Mouse (Mus musculus): Measurements from ENCODE around the gene Rptor.

Rptor gene

DNA sequence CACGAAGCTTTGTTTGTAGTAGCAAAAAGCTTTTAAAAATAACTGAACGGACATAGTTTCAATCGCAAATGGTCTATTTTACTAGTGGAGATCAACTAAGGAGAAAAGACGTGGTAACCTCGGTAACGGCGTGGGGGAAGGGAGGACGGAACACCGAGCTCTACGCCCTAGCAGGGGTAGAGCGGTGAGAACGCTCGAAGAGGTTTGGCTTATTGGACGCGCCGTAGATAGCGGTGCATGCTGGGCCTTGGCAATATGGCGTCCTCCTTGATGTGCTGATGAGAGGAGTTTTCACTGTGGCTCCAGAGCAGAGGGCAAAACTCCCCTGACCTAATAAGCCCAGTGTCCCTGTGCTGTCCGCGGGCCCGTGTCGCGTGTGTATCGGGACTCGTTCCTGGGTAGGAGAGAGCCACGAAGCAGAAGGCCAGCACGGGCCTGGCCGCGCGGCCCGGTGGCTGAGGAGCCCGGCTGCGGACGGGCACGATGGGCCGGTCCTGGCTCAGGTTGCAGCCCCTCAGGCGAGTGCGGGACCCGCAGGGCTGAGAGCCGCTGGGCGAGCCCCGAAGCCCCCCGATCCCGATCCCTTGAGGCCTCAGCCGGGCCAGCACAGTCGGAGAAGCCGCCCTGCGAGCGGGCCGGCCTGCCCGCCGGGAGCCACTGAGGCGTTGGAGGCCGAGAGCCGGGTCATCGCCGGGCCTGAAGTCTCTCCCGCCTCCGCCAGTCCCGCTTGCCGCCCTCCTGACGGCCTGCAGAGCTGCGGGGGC is at the start of gene Rptor:
Gene Rptor (plus strand): TSS at position 143 of the 764 bp plus-strand sequence.
- DNase-seq (ENCODE audit: low spot score in 2 of 2), result peak; percentile 95 to 98

DNA sequence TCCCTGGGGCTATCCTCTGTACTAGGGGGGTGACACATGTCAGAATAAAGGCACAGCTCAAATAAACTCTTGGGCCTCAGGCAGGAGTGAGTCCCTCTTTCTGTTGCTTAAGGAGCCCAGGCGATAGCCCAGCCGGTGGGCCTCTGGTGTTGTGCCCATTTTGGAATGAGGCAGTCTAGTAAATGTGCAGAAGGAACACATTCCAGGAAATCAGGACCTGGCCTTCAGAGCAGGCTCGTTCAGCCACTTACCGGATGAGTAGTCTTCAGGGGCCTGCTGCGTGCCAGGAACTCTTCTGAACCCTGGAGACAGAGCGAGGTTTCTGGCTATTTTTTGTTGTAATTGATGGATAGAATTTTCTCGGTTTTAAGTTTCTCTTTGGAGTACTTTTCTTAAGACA is 48.0 kb upstream of the Rptor start:
- DNase-seq (ENCODE audit: low spot score in 2 of 2), result no peak

DNA sequence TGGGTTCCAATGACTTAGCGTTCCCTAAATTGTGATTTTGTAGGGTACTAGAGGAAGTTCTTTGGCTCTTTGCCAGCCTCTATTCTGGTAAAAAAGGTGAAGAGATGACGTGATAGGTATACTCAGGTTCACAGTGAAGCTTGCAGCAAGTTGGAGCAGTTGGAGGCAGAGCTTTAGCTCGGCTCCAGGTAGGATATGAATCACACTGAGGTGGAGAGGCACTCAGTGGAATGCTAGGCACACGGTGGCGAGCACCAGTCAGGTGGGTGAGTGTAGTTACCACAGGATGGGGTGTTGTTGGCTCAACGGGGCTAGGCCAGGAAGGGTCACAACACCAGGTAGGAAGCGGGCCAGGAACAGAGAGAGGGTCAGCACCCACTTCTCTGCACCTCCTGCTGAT is 47.5 kb upstream of the Rptor start:
- DNase-seq (ENCODE audit: low spot score in 2 of 2), result no peak

DNA sequence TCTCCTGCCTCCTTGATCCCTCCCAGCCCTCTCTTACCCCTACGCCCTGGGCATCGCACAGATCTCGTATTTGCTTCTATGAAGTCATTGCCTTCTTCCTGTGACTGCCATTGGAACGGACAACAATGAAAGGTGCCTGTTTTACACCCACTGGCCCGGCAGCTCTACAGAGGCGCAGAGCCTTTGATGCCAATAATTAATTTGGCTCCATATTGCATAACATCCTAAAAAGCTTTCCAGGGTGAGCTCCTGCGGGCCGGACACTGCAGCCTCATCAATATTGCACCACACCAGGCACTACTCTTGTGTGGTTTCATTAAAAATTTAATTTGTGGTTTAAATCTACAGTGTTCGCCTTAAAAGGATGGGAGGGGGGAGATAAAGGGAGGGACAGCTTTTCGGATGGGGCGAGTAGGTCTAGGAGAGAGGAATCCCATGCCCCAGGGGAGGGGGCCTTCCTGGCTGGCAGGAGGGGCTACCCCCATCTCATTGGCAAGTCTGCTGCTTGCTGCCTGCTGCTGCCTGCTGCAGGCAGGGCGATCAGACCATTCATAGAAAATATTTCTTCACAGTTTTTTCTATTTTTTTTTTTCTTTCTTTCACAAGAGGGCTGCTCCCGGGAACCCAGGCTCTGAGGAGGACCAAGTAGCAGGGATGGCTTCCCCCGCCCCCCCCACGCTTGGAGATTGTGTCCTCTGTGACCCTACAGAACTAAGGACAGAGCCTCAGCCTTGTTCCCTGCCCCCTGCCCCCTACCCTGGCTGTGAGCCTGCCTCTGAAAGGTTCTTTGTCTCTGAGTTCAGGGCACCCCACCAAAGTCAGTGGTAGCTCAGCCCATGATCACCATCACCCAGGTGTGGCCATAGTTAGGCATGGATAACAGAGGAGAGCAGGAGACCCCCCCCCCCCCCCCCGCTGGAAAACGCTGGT is 44.5 kb upstream of the Rptor start:
- no peak for DNase-seq (ENCODE audit: low spot score in 2 of 2)

DNA sequence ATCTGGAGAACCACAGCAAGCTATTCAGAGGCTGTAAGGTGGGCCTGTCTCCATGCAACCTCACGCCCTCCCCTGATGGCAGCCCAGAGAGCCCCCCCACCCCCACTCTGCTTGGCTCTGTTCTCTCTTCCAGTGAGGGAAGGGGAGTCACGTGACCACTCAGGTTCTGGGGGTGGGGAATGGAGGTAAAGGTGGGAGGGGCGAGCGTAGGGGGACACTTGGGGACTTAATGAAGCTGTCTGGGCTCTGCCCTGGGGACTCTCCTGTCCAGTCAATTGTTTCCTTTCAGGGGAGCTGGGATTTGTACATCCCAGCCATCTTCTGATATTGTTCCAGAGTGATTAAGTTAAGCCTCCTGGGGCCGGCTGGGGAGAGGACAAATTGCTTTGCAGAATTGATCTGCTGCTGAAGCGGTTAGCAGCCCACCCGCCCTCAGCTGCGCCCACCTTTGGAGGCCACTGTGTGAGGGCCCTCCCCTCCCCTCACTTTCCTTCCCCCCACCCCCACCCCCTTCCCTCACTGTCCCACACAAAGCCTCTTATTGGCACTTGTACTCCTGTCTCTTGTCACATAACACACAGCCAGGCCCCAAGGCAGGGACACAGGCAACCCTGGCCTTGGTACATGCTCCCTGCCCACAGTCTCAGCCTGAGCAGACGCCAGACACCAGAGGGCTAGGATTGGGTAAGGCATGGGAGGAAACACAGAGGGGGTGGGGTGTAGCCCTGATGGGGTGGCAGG is 43.7 kb upstream of the Rptor start:
- DNase-seq (ENCODE audit: low spot score in 2 of 2), result no peak

DNA sequence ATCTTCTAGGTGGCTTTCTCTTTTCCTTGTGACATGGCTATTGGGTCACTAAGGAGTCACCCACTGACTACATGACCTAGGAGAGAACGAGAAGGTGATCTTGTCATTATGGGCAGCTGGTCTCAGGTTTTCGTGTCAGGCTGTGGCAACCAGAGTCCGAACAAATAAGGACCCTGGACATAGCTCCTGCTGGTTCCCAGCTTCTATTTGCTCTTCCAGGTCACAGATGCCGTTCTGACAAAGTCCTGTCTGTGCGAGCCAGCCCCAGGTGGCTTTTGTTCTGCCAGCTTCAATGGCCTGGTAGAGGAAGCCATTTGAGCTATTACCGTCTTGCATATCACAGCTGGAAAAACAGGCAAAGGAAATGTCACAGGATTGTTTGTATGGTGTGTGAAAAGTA is 40.4 kb upstream of the Rptor start:
- DNase-seq (ENCODE audit: low spot score in 2 of 2), result no peak

DNA sequence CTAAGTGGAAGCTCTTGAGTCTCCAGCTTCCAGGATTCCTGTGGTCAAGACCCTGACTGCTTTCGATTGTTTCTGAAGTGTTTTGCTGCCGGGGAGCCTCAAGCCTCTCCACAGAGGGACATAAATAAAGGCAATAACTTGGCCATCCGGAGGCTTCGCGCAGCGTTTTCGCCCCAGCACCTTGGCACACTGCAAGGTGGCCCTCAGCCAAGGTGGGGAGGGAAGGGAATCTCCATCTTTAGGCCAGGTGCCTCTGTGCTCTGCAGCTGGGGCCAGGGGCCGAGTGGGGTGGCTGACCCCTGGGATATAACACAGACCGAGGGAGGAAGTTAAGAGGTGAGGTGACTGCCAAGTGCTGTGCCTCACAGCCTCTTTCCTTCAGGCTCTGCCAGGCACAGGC is 39.5 kb upstream of the Rptor start:
- DNase-seq (ENCODE audit: low spot score in 2 of 2), result no peak

DNA sequence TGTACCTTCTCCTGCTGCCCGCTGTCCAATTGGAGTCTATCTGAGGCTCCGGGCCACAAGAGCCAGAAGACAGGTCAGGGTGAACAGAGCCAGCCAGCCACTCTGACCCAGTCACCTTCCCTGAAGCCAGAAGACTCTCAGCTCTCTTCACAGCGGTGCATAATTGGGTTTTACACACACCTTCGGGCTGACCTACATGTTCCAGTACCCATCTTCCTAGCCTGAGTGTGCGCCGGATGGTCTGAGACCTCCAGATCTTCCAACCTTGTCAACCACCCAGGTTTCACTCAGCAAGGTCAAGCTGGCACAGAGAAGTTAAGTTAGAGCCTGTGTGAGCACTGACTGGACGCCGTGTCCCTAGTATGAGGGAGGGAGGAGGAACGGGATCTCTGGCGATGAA is 38.3 kb upstream of the Rptor start:
- DNase-seq (ENCODE audit: low spot score in 2 of 2), result no peak

DNA sequence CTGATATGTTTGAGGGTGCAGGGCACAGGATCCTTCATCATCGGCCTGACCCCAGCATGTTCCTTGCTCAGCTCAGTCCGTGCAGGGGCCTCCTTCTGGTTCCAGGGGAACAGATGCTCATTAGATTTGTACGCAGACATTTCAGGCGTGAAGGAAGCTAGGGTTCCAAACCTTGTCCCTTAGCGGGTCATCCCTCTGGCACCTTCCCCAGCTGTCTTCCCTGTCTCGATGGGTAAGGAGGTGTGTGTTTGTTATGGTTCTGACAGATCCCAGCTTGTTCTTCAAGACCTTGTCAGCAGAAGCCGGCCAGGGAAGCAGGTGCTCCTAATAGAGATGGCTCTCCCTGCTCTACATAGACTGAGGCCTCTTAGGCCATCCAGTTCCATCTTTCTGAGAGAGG is 37.7 kb upstream of the Rptor start:
- DNase-seq (ENCODE audit: low spot score in 2 of 2), result no peak

DNA sequence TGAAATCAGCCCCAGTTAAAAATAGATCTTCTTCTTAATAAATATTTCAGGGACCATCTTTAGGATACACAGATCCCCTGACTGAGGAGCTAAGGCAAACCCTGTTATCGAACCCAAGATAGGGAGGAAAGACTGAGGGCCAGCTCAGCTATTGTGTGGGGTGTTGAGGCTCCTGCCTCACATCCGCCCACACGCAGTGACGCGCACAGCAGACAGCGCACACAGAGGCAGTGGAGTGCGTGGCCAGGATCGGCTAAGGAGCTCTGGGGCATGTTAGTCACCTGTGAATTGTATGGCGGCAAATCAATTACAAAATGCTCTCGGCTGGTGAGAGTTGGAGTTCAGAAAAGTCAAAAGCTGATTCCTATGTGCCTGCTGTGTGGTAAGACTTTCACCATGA is 37.0 kb upstream of the Rptor start:
- DNase-seq (ENCODE audit: low spot score in 2 of 2), result no peak

DNA sequence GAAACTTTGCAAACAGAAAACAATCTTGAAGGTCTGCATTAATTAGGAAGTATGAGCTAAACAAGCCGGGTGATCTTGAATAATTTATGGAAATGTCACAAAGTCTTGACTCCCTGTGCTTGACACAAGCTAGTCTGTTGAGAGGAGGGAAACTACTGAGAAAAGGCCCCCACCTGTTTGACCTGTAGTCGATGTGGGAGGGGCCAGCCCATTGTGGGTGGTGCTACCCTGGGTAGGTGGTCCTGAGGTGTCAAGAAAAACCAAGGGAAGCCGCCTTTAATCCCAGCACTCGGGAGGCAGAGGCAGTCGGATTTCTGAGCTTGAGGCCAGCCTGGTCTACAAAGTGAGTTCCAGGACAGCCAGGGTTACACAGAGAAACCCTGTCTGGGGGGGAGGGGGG is 36.5 kb upstream of the Rptor start:
- no peak for DNase-seq (ENCODE audit: low spot score in 2 of 2)

DNA sequence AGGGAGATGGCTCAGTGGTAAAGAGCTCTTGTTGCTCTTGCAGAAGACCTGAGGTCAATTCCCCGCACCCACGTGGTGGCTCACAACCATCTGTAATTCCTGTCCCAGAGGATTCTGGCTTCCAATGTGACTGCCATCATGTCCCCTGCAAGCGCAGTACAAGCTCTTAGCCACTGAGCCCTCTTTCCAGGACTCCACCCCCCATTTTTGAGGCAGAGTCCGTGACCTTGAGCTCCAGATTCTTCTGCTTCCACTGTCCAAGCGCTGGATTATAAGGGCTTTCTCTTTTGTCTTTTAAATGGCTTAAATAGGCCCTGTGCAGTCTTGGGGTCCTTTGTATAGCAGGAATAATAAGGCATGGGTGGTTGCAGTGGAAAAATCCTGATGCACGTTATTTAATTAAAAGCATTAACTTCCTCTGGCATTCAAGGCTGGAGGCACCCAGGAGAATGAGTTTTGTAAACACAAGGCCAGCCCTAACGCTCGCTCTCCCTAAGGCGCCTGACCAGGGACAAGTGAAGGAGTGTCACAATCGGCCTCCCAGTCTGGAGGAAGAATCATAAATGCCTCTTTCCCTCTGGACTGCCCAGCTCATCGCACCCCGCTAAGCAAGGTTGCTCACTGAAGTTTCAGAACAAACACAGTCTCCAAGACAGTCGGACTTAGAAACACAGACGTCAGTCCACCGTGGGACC is 30.2 kb upstream of the Rptor start:
- DNase-seq (ENCODE audit: low spot score in 2 of 2), result no peak

DNA sequence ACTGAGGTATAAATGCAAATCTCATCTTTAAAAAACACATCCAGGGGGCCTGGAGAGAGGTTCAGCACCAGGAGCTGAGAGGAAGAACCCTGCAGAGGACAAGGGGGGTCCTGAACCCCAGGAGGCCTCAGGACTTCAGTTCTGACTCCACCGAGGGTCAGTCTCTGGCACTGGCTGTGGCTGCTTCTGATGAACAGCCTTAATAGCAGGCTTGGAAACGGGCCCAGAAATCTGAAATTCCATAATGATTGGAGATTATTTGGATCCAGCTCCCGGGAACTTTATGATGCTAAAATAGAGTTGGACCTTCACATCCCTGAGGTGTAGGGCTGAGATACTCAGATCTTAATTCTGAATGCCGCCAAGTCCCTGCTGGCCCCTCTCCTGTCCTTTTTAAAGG is 25.9 kb upstream of the Rptor start:
- DNase-seq (ENCODE audit: low spot score in 2 of 2), result no peak

DNA sequence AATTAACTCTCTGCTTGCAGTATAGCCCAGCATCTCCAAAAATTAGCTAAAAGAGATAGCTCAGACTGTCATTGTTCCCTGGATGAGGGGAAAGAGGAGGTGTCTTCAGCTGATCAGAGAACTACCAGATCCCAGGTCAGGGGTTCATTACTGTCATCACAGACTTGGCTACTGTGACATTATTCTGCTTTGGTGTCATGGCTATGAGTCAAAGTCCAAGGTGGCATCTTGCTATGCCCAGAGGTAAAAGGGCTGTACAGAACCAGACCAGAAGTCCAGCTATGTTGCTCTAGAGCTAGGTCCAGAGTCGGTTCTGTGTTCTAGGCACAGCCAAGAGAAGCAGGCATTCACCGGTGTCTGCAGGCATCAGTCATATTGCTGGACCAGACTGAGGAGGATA is 25.0 kb upstream of the Rptor start:
- no peak for DNase-seq (ENCODE audit: low spot score in 2 of 2)

DNA sequence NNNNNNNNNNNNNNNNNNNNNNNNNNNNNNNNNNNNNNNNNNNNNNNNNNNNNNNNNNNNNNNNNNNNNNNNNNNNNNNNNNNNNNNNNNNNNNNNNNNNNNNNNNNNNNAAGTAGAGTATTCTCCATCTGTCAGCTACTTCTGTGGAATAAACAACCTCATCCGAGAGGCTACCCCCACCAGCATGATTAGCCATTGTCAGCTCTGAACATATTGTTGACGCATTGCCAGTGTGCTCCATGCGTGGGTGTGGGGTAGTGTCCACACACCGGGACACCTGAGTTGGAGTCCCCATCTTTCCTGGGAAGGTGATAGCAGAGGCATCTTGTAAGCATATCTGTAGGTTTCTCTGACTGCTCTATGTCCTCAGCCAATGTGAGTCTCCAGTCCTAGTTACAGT is 16.2 kb upstream of the Rptor start:
- no peak for DNase-seq (ENCODE audit: low spot score in 2 of 2)

DNA sequence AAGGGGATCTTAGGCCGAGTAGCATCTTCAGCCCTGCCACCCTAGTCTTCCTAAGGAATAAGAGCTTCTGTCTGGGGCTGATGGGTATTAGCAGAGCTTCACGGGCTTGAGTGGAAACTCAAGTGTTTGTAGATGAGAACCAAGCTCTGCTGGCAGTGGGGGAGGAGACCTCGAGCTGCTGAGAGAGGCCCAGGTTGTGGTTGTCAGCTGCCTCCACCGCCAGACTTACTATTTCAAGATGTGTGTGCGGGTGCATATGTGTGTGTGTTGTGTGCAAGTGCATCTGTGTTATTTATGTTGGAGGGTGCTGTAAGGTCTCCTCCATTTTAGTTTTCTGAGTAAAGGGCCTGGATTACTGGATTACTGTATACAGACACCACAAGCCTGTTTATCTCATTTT is 15.6 kb upstream of the Rptor start:
- DNase-seq (ENCODE audit: low spot score in 2 of 2), result no peak

DNA sequence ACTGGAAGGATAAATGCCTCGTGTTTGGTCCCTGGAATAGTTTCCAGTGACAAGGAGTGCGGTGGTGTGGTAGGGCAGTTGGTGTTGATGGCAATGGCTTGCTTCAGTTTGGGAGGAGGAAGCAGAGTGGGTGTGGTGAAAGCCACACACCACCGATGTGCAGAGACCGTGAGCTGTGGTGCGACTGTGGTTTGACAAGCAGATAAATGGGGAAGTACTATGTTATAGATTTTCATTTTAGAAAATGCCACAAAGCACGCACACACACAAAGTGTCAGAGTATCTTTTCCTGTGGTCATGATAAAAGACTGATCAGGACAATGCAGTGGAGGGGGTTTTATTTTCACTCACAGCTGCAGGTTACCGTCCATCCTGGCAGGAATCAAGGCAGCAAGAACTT is 13.5 kb upstream of the Rptor start:
- no peak for DNase-seq (ENCODE audit: low spot score in 2 of 2)

DNA sequence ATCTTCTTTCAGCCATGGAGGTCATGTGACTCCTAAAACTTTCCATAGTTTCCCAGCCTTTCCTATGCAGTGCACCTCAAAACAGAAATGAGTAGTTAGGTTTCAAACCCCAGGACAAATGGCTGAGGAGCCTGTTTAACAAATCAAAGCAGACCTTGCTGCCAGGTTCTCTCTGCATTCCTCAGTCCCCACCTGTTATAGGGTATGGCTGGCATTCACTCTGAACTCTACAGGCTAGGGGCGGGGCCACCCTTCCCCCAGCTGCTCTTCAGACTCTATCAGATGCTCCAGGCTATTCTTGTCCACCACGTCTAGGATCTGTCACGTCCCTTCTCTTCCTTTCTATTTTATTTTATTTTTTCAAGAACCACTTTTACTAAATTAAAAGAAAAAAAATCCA is 8.7 kb upstream of the Rptor start:
- no peak for DNase-seq (ENCODE audit: low spot score in 2 of 2)

DNA sequence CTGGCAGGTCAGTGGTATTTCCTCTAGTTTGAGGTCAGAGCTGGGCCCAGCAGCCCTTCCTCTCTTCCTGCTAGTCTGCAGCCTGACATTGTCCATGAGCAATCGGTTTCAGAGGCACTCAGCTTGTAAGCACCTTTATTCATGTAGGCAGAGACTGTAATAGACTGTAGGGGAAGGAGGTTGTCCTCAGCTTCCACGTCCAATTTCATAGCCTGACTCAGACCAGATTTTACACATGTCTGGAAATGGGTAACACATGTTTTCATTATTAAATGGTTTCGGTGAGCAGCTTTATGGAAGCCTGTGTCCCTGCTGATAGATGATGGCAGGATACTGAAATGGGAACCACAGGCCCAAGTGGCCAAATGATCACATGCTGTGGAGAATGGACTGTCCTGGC is 3.8 kb upstream of the Rptor start:
- no peak for DNase-seq (ENCODE audit: low spot score in 2 of 2)

DNA sequence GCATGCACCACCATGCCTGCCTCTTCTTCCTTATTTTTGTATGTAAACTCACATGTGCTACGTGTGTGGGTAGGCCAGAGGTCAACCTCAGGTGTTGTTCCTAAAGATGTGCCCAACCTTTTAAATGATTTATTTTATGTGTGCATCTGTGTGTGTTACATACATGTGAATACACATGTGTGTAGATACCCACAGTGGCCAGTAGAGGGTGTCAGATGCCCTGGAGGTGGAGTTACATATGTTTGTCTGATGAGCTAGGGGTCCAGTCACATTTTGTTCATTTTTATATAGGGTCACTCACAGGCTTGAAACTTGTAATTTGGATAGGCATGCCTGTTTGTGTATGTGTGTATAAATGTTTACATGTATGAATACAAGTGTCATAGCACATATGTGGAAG is 2.4 kb upstream of the Rptor start:
- DNase-seq (ENCODE audit: low spot score in 2 of 2), result no peak

DNA sequence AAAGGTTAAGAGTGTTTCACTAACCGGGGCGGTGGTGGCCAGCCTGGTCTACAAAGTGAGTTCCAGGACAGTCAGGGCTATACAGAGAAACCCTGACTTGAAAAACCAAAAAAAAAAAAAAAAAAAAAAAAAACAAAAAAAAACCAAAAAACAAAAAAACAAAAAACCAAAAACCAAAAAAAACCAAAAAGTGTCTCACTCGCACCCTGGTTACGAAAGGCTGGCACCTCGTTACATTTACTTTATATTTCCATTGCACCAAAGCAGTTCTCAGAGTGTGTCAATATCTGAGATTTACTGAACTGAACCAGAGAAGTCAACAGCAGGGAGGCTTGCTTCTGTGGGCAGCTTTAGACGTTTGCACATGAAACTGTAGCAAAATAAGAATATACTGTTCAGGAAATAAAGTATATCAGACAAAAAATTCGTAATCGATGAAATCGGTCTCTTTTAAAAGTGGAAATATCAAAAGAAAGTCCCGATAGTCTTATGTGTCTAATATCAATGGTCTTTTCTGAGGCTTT is 466 bp upstream of the Rptor start:
- DNase-seq (ENCODE audit: low spot score in 2 of 2), result no peak

DNA sequence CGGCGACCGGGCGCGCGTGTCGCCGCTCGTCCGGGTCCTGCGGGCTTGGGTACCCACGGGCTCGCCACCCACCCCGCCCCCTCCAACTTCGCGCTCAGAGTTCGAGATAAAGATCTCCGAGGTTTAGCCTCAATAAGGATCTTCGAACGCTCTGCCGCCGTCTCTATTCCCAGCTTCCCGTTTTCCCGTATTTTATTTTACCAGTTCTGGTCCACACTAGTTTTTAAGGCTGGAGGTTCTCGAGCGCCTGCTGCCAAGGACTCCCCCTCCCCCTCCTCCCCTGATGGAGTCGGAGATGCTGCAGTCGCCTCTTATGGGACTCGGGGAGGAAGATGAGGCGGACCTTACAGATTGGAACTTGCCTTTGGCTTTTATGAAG is 811 bp downstream of the Rptor start:
- DNase-seq (ENCODE audit: low spot score in 2 of 2), result no peak

All from heart, adult 9 months (tissue).